Mouse (Mus musculus) ES-E14 (cell line): Measurements from ENCODE around the gene Foxl2.

Source experiments
- HCFC1 ChIP-seq: IDR thresholded peaks from 2 replicates; pipeline ENCODE4 v1.6.1; 2012; ENCODE audit warnings: low read length, inconsistent platforms, borderline replicate concordance; ENCODE audit not compliant: insufficient read depth
- MAFK ChIP-seq: IDR thresholded peaks from 2 replicates; pipeline ENCODE4 v1.6.1; 2014; ENCODE audit warnings: mild to moderate bottlenecking, low read depth, low read length, inconsistent platforms; ENCODE audit not compliant: insufficient read depth

DNA sequence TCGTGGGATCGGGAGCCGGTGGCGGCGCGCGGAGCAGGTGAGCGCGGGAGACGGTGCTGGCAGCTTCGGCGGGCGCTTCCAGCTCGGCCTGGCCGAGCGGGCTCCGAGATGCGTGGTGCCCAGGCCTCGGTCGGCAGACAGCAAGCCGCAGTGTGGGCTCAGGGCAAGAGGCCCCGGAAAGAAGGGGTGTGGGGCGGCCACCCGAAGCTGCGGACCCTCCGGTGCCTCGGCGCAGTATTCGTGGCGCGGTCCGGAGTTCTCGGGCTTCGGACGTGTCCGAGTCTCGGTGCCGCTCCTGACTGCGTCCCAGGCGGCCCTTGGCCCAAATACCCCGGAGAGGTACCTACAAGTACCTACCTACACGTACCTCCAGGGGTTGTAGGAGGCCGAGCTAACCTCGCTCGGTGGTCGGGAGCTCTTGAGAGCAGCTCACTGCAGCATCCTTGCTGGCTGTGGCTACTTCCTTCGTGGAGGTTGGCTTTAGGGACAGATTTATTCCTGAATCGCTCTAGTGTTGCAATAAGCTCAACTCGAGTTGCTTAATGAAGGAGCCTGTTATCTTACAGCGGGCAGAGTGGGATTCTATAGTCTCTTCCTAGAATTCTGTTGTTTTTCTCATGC lies 31.5 kb downstream of the Foxl2 start:
- TF ChIP-seq MAFK (no peak), HCFC1 (peak; percentile 55; the same call in 1 of the 2 replicates)
